Mouse (Mus musculus): ENCODE data around the gene Ablim1. TPM values are rescaled to one million over a fixed set of nuclear protein-coding genes. Genes with fewer than 3 reads are reported as not detected.

Gene Ablim1
- polyA plus RNA-seq, 1 experiment from 2014 or later, result 116 TPM

DNA sequence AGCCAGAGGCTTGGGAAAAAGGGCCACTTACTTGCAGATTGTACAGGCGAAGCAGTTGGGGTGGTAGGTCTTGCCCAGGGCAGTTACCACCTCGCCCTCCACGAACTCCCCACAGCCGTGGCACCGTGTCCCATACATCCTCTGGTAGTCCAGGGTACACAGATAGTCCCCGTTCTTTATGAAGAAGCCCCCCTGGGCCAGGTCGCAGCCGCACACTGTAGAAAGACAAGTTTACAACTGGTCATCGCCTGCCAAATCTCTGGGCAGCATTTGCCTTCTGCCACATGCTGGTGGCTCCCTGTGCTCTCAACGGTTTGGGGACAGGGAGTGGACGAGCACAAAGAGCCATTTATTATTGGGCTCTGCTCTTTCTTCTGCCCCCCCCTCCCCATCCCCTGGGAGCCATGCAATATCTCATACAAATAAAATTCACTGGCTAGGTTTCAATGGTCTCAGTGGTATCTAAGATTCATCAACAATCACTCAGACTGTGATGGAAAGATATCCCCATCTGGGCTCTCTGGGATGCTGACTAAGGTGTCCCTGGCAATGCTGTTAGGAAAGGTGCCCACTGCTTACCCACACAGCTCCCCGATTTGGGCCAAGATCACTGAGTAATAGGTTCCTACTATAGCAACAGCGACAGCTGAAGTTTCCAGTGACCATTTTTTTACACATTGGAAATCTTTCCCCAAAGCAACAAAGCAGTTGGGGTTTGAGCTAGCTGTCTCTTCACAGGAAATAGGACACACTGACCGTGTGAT, 159.4 kb downstream of the Ablim1 start:
- no peak overlapping the region for H3K4me3 ChIP-seq
- WGBS, result 74% methylated on average over 14 of the region's 14 CpGs

DNA sequence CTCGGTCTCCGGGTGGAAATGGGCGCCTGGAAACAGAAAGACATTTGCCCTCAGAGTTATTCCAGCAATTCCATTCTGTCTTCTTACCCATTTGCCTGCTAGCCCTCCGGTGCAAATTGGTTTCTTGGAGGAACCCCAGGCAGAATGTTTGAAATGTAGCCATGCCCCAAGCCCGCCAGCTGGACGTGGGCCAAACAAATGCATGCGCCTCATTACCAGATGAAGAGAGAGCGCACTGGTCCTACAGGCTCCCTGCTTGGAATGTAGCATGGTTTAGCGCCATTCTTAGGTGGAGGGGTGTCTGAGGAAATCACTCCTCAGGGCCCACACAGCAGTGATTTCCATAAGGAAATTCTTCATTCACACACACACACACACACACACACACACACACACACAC, 162.4 kb downstream of the Ablim1 start:
- H3K4me2 ChIP-seq, result 0 out of 2 replicates have a peak overlapping the region, but pooled peaks have one; percentile 17
- ATAC-seq (ENCODE audit: insufficient number of reproducible peaks, low FRiP score, low TSS enrichment, low read depth), result 0 out of 2 replicates have a peak, but pooled peaks have one; percentile 53
- H3K27ac ChIP-seq, result peak overlapping the region; percentile 47
- peaks cover 41% of the 10 kb centered on the region for H3K4me1 ChIP-seq
- 17% methylated on average over 9 of the region's 9 CpGs for WGBS
- H3K27me3 ChIP-seq, result 0 out of 2 replicates have a peak, but pooled peaks cover 4% of the 10 kb centered on the region
- H3K36me3 ChIP-seq, result no peaks in the 10 kb centered on the region
- no peak overlapping the region for H3K4me3 ChIP-seq
- no peak overlapping the region for H3K9ac ChIP-seq
- H3K9me3 ChIP-seq, result no peaks in the 10 kb centered on the region

More for the DNA sequence above, 159.4 kb downstream of the Ablim1 start:
- Histone ChIP-seq H3K4me1 (peaks cover 44% of the 10 kb centered on the region), H3K9me3 (no peaks in the 10 kb centered on the region), H3K27me3 (0 out of 2 replicates have a peak, but pooled peaks cover 4% of the 10 kb centered on the region), H3K36me3 (no peaks in the 10 kb centered on the region), H3K9ac (no peak overlapping the region), H3K27ac (peak overlapping the region; percentile 59), H3K4me2 (no peak overlapping the region)
- no peak for ATAC-seq (ENCODE audit: insufficient number of reproducible peaks, low FRiP score, low TSS enrichment, low read depth)

DNA sequence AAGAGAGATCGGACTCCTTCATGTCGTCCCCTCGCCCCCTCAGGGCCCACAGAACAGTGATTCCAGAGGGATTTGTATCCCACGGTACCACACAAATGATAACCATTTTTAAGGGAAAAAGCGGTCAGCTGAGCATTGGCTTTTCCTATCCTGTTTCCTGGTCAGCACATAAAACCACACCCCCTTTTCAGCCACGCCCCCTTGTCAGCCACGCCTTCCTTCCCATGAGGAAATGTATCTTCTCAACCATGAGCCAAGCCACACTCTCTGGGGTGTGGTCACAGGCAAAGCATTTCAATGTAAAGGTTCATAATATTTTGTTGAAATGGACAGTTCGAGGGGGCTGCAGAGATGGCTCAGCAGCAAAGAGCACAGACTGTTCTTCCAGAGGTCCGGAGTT, 163.2 kb downstream of the Ablim1 start:
- H3K27ac ChIP-seq, result no peak overlapping the region
- no peak for ATAC-seq (ENCODE audit: insufficient number of reproducible peaks, low FRiP score, low TSS enrichment, low read depth)

DNA sequence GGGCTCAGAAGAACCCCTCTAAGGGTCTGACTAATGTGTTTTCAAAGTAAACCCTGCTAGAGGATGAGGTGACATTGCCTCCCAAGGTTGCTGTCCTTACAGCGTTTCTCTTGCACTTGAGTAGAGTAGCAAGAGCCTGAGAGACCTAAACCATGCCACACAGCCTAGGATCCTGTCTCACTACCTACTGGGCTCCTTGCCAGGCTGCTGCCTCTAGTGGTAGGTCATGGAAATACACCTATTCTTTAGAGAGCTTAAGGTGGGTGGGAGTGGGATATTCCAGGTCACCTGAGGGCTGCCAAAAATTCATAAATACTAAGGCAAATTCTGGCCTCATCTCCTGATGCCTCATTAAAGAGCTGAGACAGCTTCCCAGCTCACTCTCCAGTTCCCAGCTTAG, 164.4 kb downstream of the Ablim1 start:
- Histone ChIP-seq H3K4me2 (no peak overlapping the region), H3K9ac (no peak overlapping the region), H3K27me3 (0 out of 2 replicates have a peak, but pooled peaks cover 4% of the 10 kb centered on the region), H3K4me3 (no peak overlapping the region), H3K9me3 (no peaks in the 10 kb centered on the region), H3K4me1 (peaks cover 39% of the 10 kb centered on the region), H3K36me3 (no peaks in the 10 kb centered on the region), H3K27ac (no peak overlapping the region)
- ATAC-seq (ENCODE audit: insufficient number of reproducible peaks, low FRiP score, low TSS enrichment, low read depth), result no peak
- 39% methylated on average over 1 of the region's 1 CpGs for WGBS

More for the DNA sequence above, 163.2 kb downstream of the Ablim1 start:
- Histone ChIP-seq H3K4me2 (no peak overlapping the region), H3K4me3 (no peak overlapping the region), H3K9me3 (no peaks in the 10 kb centered on the region), H3K36me3 (no peaks in the 10 kb centered on the region), H3K27me3 (0 out of 2 replicates have a peak, but pooled peaks cover 4% of the 10 kb centered on the region), H3K4me1 (peaks cover 48% of the 10 kb centered on the region), H3K9ac (no peak overlapping the region)
- 84% methylated on average over 9 of the region's 9 CpGs for WGBS

DNA sequence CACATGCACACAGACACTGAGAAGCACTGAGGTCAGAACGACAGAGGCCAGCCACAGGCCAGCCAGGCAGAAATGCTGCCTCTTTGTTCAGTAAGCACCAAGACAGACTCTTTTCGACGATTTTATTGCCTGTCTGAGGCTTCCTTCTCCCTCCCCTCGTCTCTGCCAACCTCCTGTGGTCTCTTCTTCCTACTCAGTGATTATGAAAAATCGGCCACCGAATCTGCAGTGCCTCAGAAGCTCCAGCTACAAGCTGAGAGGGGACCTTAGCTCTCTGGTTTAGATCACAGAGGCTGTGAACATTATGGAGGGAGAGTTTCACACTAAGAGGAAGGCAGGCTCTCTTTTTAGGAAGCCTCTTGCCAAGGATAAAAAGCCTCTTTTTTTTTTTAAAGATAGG, 167.0 kb downstream of the Ablim1 start:
- Histone ChIP-seq H3K4me3 (no peak overlapping the region), H3K4me1 (peaks cover 28% of the 10 kb centered on the region), H3K36me3 (no peaks in the 10 kb centered on the region), H3K9ac (no peak overlapping the region), H3K27me3 (no peaks in the 10 kb centered on the region), H3K4me2 (no peak overlapping the region), H3K27ac (peak overlapping the region; percentile 63), H3K9me3 (no peaks in the 10 kb centered on the region)
- WGBS, result 10% methylated on average over 6 of the region's 6 CpGs
- no peak for ATAC-seq (ENCODE audit: insufficient number of reproducible peaks, low FRiP score, low TSS enrichment, low read depth)

DNA sequence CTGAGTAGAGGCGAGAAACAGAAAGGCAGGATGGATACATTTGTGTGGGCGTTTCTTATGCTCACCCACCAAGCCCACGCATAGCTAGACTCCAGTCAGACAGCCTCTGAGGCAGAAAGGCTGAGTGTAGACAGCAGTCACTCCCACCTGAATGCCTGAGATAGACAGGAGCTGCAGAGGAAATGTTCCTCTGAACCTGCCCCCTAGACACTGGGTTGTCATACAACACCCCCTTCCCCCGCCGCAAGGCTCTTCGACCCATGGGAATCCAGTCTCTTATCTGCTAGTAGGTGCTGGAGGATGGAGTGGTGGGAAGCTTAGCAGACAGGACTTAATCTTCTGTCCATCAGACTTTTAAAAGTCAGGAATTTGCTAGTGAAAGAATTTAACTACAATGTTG, 167.8 kb downstream of the Ablim1 start:
- Histone ChIP-seq H3K27ac (0 out of 2 replicates have a peak overlapping the region, but pooled peaks have one; percentile 63), H3K27me3 (no peaks in the 10 kb centered on the region), H3K4me2 (no peak overlapping the region), H3K4me1 (peaks cover 20% of the 10 kb centered on the region), H3K4me3 (no peak overlapping the region), H3K9ac (no peak overlapping the region), H3K9me3 (no peaks in the 10 kb centered on the region), H3K36me3 (no peaks in the 10 kb centered on the region)
- no peak for ATAC-seq (ENCODE audit: insufficient number of reproducible peaks, low FRiP score, low TSS enrichment, low read depth)
- 56% methylated on average over 6 of the region's 6 CpGs for WGBS

- H3K36me3 ChIP-seq, result no peaks in the 10 kb centered on the region
- ATAC-seq (ENCODE audit: insufficient number of reproducible peaks, low FRiP score, low TSS enrichment, low read depth), result no peak
- 47% methylated on average over 3 of the region's 3 CpGs for WGBS
- H3K4me2 ChIP-seq, result no peak overlapping the region
- no peak overlapping the region for H3K9ac ChIP-seq
- no peaks in the 10 kb centered on the region for H3K9me3 ChIP-seq
- no peaks in the 10 kb centered on the region for H3K27me3 ChIP-seq
- no peak overlapping the region for H3K4me3 ChIP-seq
- no peak overlapping the region for H3K27ac ChIP-seq
- H3K4me1 ChIP-seq, result peaks cover 27% of the 10 kb centered on the region
Observed at GRCm38 (mm10) chr19:57143646-57144045, 171.1 kb downstream of the Ablim1 start.

DNA sequence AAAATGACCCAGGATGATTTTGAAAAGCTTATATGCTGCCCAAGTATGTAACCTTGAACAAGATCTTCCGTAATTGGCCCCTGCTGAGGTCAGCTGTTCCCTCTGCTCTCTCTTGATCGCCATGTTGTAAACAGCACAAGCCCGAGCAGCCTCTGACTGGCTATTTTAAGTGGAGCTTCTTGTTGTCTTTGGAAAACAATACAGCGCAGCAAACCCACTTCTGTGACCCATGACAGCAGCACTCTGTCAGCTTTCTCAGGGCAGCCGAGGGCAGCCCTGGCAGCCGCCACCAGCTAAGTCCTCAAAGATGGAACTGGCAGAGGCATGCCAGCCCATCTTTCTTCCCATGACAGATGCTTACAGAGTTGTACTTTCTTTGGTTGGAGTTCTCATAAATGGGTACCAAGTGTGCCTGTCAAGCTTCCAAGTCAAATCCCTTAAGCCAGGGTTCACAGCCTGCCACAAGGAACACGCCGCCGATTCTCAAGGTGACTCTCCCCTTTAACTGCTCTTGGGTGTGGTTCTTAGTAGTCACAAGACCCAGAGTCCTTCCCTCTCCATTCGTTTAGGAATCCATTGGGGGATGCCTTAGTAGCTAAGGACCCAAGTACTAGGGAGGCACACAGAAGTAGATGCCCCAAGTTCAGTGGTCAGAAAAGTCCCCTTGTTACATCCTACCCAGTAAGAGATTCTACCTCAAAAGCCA, 172.8 kb downstream of the Ablim1 start:
- no peaks in the 10 kb centered on the region for H3K36me3 ChIP-seq
- peaks cover 22% of the 10 kb centered on the region for H3K4me1 ChIP-seq
- H3K4me3 ChIP-seq, result no peak overlapping the region
- no peak overlapping the region for H3K9ac ChIP-seq
- ATAC-seq (ENCODE audit: insufficient number of reproducible peaks, low FRiP score, low TSS enrichment, low read depth), result no peak
- 80% methylated on average over 10 of the region's 10 CpGs for WGBS
- no peaks in the 10 kb centered on the region for H3K9me3 ChIP-seq
- H3K4me2 ChIP-seq, result no peak overlapping the region
- no peak overlapping the region for H3K27ac ChIP-seq
- H3K27me3 ChIP-seq, result no peaks in the 10 kb centered on the region

- no peak for ATAC-seq (ENCODE audit: insufficient number of reproducible peaks, low FRiP score, low TSS enrichment, low read depth)
- Histone ChIP-seq H3K36me3 (no peaks in the 10 kb centered on the region), H3K4me1 (peaks cover 15% of the 10 kb centered on the region), H3K27me3 (no peaks in the 10 kb centered on the region), H3K9ac (no peak overlapping the region), H3K9me3 (no peaks in the 10 kb centered on the region), H3K4me3 (no peak overlapping the region), H3K4me2 (no peak overlapping the region), H3K27ac (no peak overlapping the region)
- 77% methylated on average over 1 of the region's 1 CpGs for WGBS
Observed at GRCm38 (mm10) chr19:57140874-57141273, 173.8 kb downstream of the Ablim1 start.

GRCm38 (mm10) chr19:57140071-57140470, 174.6 kb downstream of the Ablim1 start:
- no peak for ATAC-seq (ENCODE audit: insufficient number of reproducible peaks, low FRiP score, low TSS enrichment, low read depth)
- peaks cover 16% of the 10 kb centered on the region for H3K4me1 ChIP-seq
- no peaks in the 10 kb centered on the region for H3K36me3 ChIP-seq
- H3K9ac ChIP-seq, result no peak overlapping the region
- no peaks in the 10 kb centered on the region for H3K27me3 ChIP-seq
- no peaks in the 10 kb centered on the region for H3K9me3 ChIP-seq
- no peak overlapping the region for H3K4me2 ChIP-seq
- no peak overlapping the region for H3K27ac ChIP-seq
- H3K4me3 ChIP-seq, result no peak overlapping the region
- WGBS, result 63% methylated on average over 7 of the region's 7 CpGs

GRCm38 (mm10) chr19:57138909-57139617, 175.7 kb downstream of the Ablim1 start:
- H3K27me3 ChIP-seq, result no peaks in the 10 kb centered on the region
- H3K9me3 ChIP-seq, result no peaks in the 10 kb centered on the region
- no peaks in the 10 kb centered on the region for H3K36me3 ChIP-seq
- WGBS, result 52% methylated on average over 13 of the region's 13 CpGs
- H3K9ac ChIP-seq, result no peak overlapping the region
- H3K27ac ChIP-seq, result 0 out of 2 replicates have a peak overlapping the region, but pooled peaks have one; percentile 30
- no peak overlapping the region for H3K4me2 ChIP-seq
- no peak for ATAC-seq (ENCODE audit: insufficient number of reproducible peaks, low FRiP score, low TSS enrichment, low read depth)
- peaks cover 26% of the 10 kb centered on the region for H3K4me1 ChIP-seq
- H3K4me3 ChIP-seq, result no peak overlapping the region
